Mouse (Mus musculus): ENCODE data around the gene Slc30a7. TPM values are rescaled to one million over a fixed set of nuclear protein-coding genes. Genes with fewer than 3 reads are reported as not detected.

The Slc30a7 gene
- polyA plus RNA-seq (2014; fragmentation: Nextera tagmentation; extraction: Ambion mirVana), result 22.6 and 34.2 TPM in 2 replicates

DNA sequence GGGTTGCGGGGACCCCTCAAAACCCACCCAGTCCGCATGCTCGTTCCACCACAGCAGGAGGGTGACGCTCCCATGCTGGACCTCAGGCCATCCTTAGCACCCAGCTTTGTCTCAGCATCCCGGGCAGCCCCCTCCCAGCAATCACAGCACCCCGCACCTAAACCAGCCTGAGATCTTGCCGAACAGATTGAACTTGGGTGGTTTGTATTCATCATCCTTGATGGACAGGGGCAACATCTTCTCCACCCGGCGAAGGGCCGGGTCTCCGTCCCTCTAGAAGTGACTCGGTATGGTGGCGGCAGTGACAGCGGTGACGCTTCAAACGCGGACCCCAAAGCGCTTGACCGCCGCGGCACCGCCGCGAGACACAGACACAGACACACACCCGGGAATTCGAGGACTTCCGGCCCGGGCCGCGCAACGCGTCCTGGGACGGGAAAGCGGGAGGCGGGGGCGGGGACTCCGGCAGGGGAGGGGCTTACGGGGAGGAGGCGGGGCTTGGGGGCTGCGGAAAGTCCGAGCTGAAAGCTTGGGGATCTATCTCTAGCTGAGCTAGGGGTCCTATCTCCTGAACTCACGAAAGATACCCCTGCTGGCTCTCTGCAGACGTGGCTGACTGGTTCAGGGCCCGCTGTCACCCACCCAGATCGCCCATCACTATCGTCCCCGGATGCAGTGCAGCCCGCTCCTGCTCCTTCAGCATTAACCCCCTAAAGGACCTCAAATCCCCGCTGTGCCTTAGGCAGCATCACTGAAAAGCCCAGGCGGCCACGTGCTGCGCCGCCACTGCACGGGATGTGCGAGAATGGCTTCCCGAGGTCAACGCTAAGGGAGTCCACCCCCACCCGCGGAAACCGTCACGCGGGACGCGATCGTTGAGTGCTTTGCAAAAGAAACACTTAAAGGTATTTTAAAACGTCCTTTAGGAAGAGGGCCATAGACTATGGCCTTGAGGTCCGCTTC lies at the start of gene Slc30a7, which contains the start of gene Extl2:
Gene Slc30a7, minus strand, starts transcription at position 429 of the 963 bp plus-strand sequence.
Gene Extl2, plus strand, starts transcription at position 485 of the 963 bp plus-strand sequence.
- Histone ChIP-seq H3K27me3 (ENCODE audit: control insufficient read depth, insufficient read depth, low read length) (no peaks in the 10 kb centered on the region), H3K4me3 (ENCODE audit: low read length) (peak within 1 kb of the TSS; percentile 71), H3K9me3 (ENCODE audit: control insufficient read depth, low read length) (no peaks in the 10 kb centered on the region), H3K36me3 (ENCODE audit: control insufficient read depth, insufficient read depth, low read length) (peaks cover 8% of the 10 kb centered on the region; the same call in 1 of the 2 replicates), H3K9ac (ENCODE audit: low read depth, low read length) (peak within 1 kb of the TSS; percentile 86), H3K27ac (ENCODE audit: low read depth, low read length) (peak within 1 kb of the TSS; percentile 61), H3K4me1 (ENCODE audit: control insufficient read depth, insufficient read depth, low read length) (peaks cover 7% of the 10 kb centered on the region; the same call in 1 of the 2 replicates), H3K4me2 (replicated peaks; ENCODE audit: low read depth, low read length) (peak within 1 kb of the TSS; percentile 74)
- peak; percentile 94 for ATAC-seq (ENCODE audit: low FRiP score, low TSS enrichment)
- under 1% methylated on average over 67 of the region's 67 CpGs for WGBS

DNA sequence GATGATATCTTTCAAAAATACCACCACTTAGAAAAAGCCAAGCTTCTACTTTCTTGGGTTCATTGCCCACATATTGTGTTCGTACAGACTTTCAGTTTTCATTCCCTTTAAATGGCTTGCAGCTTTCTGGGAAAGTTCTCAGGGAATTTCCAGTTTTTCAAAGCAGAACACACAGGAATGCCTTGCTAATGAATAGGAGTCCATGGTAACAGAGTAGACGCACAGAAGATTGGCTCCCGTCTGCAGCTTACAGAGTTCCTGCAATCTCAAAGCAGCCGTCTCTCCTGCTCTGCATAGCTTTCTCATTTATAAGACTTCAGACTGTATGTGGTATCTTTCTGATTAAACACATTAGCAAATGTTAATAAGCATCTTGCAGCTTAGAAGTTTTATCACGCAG lies 39.8 kb upstream of the Slc30a7 start:
- Histone ChIP-seq H3K4me3 (ENCODE audit: low read length) (no peak overlapping the region), H3K27ac (ENCODE audit: low read depth, low read length) (no peak overlapping the region), H3K4me2 (replicated peaks; ENCODE audit: low read depth, low read length) (no peak overlapping the region), H3K9ac (ENCODE audit: low read depth, low read length) (no peak overlapping the region), H3K36me3 (ENCODE audit: control insufficient read depth, insufficient read depth, low read length) (no peaks in the 10 kb centered on the region), H3K27me3 (ENCODE audit: control insufficient read depth, insufficient read depth, low read length) (no peaks in the 10 kb centered on the region), H3K9me3 (ENCODE audit: control insufficient read depth, low read length) (no peaks in the 10 kb centered on the region), H3K4me1 (ENCODE audit: control insufficient read depth, insufficient read depth, low read length) (no peaks in the 10 kb centered on the region)
- 74% methylated on average over 5 of the region's 5 CpGs for WGBS
- ATAC-seq (ENCODE audit: low FRiP score, low TSS enrichment), result no peak

DNA sequence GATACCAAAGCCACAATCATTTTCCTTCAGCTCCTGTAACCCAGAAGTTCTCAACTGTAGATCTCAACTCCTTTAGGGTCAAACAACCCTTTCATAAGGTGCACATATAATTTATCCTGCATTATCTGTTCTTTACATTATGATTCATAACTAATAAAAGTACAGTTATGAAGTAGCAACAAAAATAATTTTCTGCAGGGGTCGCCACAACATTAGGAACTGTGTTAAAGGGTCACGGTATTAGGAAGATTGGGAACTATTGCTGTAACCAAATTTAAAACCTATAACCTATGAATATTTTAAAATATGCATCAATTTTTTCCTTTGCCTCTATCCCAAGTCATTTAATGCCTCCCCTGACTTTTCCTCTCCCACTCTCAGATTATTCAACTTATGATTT lies 38.8 kb upstream of the Slc30a7 start:
- no peak for ATAC-seq (ENCODE audit: low FRiP score, low TSS enrichment)
- Histone ChIP-seq H3K9ac (ENCODE audit: low read depth, low read length) (no peak overlapping the region), H3K9me3 (ENCODE audit: control insufficient read depth, low read length) (no peaks in the 10 kb centered on the region), H3K27me3 (ENCODE audit: control insufficient read depth, insufficient read depth, low read length) (no peaks in the 10 kb centered on the region), H3K4me1 (ENCODE audit: control insufficient read depth, insufficient read depth, low read length) (no peaks in the 10 kb centered on the region), H3K36me3 (ENCODE audit: control insufficient read depth, insufficient read depth, low read length) (no peaks in the 10 kb centered on the region), H3K4me2 (replicated peaks; ENCODE audit: low read depth, low read length) (no peak overlapping the region), H3K4me3 (ENCODE audit: low read length) (no peak overlapping the region), H3K27ac (ENCODE audit: low read depth, low read length) (no peak overlapping the region)
- WGBS, result 83% methylated on average over 2 of the region's 2 CpGs

DNA sequence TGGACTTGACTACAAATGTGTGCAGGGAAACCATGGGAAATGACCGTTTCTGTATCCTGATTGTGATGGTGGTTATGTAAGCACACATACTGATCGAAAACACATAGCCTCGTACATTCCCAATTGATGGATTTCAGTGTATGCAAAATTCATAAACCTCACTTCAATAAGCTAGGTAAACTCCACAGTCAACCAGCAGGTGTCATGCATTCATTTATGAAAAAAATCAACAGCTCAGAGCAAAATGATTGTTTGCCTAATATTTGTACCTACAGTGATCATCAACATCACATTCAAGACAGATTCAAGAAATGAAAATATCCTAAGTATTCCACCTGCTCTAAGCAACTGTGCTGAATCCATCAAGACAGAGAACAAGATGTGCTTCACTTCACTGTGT lies 33.6 kb upstream of the Slc30a7 start:
- H3K4me1 ChIP-seq (ENCODE audit: control insufficient read depth, insufficient read depth, low read length), result no peaks in the 10 kb centered on the region
- no peaks in the 10 kb centered on the region for H3K27me3 ChIP-seq (ENCODE audit: control insufficient read depth, insufficient read depth, low read length)
- no peak for ATAC-seq (ENCODE audit: low FRiP score, low TSS enrichment)
- H3K4me2 ChIP-seq (replicated peaks; ENCODE audit: low read depth, low read length), result no peak overlapping the region
- no peak overlapping the region for H3K4me3 ChIP-seq (ENCODE audit: low read length)
- no peaks in the 10 kb centered on the region for H3K36me3 ChIP-seq (ENCODE audit: control insufficient read depth, insufficient read depth, low read length)
- H3K9ac ChIP-seq (ENCODE audit: low read depth, low read length), result no peak overlapping the region
- H3K9me3 ChIP-seq (ENCODE audit: control insufficient read depth, low read length), result no peaks in the 10 kb centered on the region
- no peak overlapping the region for H3K27ac ChIP-seq (ENCODE audit: low read depth, low read length)
- WGBS, result 87% methylated on average over 3 of the region's 3 CpGs

DNA sequence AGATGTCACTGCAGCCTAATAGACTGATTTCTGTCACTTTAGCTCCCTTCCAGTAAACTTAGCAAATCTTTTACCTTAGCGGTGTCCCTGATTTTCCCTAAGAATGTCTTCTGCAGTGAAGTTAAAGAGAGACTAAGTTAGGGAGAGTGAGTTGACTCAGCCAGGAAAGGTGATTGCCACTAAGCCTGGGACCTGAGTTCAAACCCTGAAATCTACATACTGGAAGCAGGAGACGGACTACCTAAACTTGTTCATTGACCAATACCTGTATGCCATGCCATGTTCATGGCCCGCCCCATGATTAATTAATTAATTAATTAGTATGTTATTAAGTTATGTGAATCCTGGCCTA lies 26.6 kb upstream of the Slc30a7 start:
- no peak overlapping the region for H3K4me3 ChIP-seq (ENCODE audit: low read length)
- no peak overlapping the region for H3K9ac ChIP-seq (ENCODE audit: low read depth, low read length)
- 59% methylated on average over 3 of the region's 3 CpGs for WGBS
- no peaks in the 10 kb centered on the region for H3K4me1 ChIP-seq (ENCODE audit: control insufficient read depth, insufficient read depth, low read length)
- H3K4me2 ChIP-seq (replicated peaks; ENCODE audit: low read depth, low read length), result no peak overlapping the region
- no peak overlapping the region for H3K27ac ChIP-seq (ENCODE audit: low read depth, low read length)
- H3K27me3 ChIP-seq (ENCODE audit: control insufficient read depth, insufficient read depth, low read length), result no peaks in the 10 kb centered on the region
- ATAC-seq (ENCODE audit: low FRiP score, low TSS enrichment), result peak; percentile 49
- no peaks in the 10 kb centered on the region for H3K9me3 ChIP-seq (ENCODE audit: control insufficient read depth, low read length)
- H3K36me3 ChIP-seq (ENCODE audit: control insufficient read depth, insufficient read depth, low read length), result no peaks in the 10 kb centered on the region

DNA sequence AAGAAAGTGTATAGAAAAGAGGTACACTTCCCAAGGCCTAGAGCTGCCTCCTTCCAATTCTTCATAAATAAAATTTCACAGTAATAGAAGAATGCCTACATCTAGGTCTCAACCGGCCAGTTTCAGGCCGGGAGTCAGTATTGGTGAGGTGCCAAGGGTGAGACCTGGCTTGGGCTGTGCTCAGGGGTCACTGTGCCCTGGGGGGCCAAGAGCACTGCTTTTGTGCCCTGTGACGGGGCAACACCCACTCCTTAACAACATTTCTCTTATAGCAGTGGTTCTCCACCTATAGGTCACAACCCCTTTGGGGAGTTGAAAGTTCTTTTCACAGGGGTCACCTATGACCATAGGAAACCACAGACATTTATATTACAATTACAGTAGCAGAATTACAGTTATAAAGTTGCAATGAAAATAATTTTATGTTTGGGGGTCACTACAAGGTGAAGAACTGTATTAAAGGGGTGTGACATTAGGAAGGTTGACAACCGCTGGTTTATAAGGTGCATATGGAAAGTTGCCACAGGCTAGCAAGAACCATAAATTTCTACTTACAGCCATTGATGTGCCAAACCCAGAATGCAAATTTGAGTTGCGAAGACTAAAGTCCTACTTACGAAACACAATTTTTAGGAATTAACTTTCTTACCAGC lies 26.1 kb upstream of the Slc30a7 start:
- Histone ChIP-seq H3K9ac (ENCODE audit: low read depth, low read length) (no peak overlapping the region), H3K4me3 (ENCODE audit: low read length) (no peak overlapping the region), H3K27ac (ENCODE audit: low read depth, low read length) (no peak overlapping the region), H3K9me3 (ENCODE audit: control insufficient read depth, low read length) (no peaks in the 10 kb centered on the region), H3K36me3 (ENCODE audit: control insufficient read depth, insufficient read depth, low read length) (no peaks in the 10 kb centered on the region), H3K4me2 (replicated peaks; ENCODE audit: low read depth, low read length) (no peak overlapping the region), H3K27me3 (ENCODE audit: control insufficient read depth, insufficient read depth, low read length) (no peaks in the 10 kb centered on the region), H3K4me1 (ENCODE audit: control insufficient read depth, insufficient read depth, low read length) (no peaks in the 10 kb centered on the region)
- peak; percentile 52 for ATAC-seq (ENCODE audit: low FRiP score, low TSS enrichment)
- 50% methylated on average over 6 of the region's 6 CpGs for WGBS

DNA sequence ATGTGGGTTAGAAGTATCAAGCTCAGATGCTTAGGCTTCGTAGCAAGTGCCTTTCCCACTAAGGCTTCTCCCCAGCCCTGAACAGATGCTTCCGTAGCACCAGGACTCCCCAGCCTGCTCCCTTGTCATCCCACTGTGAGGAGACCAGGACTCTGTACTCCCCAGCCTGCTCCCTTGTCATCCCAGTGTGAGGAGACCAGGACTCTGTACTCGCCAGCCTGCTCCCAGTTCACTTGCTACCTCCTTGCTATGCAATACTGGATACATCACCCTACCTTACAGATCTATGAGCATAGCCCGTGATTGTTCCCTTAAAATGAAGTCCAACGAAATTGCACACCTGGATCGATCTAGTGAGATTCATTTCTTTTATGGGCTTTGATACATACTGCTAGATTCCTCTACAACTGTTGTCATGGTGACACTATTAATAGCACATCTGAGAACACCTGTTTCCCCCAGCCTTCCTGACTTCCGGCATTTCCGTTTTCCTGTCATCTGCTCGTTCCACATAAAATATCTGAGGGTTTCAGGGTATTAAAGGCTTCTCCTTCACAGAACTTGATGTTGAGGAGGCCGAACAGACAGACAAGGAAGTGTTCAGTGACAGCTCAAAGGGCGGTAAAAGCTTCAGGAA lies 23.1 kb upstream of the Slc30a7 start:
- no peak overlapping the region for H3K27ac ChIP-seq (ENCODE audit: low read depth, low read length)
- H3K9ac ChIP-seq (ENCODE audit: low read depth, low read length), result no peak overlapping the region
- no peaks in the 10 kb centered on the region for H3K9me3 ChIP-seq (ENCODE audit: control insufficient read depth, low read length)
- H3K36me3 ChIP-seq (ENCODE audit: control insufficient read depth, insufficient read depth, low read length), result peaks cover 10% of the 10 kb centered on the region; the same call in 1 of the 2 replicates
- no peak overlapping the region for H3K4me2 ChIP-seq (replicated peaks; ENCODE audit: low read depth, low read length)
- H3K4me1 ChIP-seq (ENCODE audit: control insufficient read depth, insufficient read depth, low read length), result no peaks in the 10 kb centered on the region
- no peak for ATAC-seq (ENCODE audit: low FRiP score, low TSS enrichment)
- no peaks in the 10 kb centered on the region for H3K27me3 ChIP-seq (ENCODE audit: control insufficient read depth, insufficient read depth, low read length)
- WGBS, result 63% methylated on average over 11 of the region's 11 CpGs
- no peak overlapping the region for H3K4me3 ChIP-seq (ENCODE audit: low read length)

DNA sequence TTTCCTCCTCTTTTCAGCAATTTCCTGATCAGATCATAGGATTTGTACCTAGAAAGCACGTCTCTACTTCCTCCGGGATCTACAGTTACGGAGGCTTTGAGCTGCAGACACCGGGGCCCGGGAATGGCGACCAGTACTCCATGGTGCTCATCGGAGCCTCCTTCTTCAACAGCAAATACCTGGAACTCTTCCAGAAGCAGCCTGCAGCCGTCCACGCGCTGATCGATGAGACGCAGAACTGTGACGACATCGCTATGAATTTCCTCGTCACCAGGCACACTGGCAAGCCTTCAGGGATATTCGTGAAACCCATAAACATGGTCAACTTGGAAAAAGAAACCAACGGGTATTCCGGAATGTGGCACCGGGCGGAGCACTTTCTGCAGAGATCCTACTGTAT lies 19.8 kb upstream of the Slc30a7 start:
- no peak overlapping the region for H3K27ac ChIP-seq (ENCODE audit: low read depth, low read length)
- no peak for ATAC-seq (ENCODE audit: low FRiP score, low TSS enrichment)
- no peak overlapping the region for H3K9ac ChIP-seq (ENCODE audit: low read depth, low read length)
- no peaks in the 10 kb centered on the region for H3K9me3 ChIP-seq (ENCODE audit: control insufficient read depth, low read length)
- no peaks in the 10 kb centered on the region for H3K27me3 ChIP-seq (ENCODE audit: control insufficient read depth, insufficient read depth, low read length)
- H3K4me3 ChIP-seq (ENCODE audit: low read length), result no peak overlapping the region
- H3K36me3 ChIP-seq (ENCODE audit: control insufficient read depth, insufficient read depth, low read length), result peaks cover 10% of the 10 kb centered on the region; the same call in 1 of the 2 replicates
- no peak overlapping the region for H3K4me2 ChIP-seq (replicated peaks; ENCODE audit: low read depth, low read length)
- 95% methylated on average over 20 of the region's 20 CpGs for WGBS
- no peaks in the 10 kb centered on the region for H3K4me1 ChIP-seq (ENCODE audit: control insufficient read depth, insufficient read depth, low read length)

Measured in kidney, embryonic 14.5 days (tissue).